Mouse (Mus musculus) lung, postnatal 14 days (tissue): ENCODE data around the gene Tnip1.
"Not testable (repeated sequence)": the region's sequence is repeated elsewhere in the genome, so short reads cannot be mapped to it uniquely, and the experiment has no call there.

Experiments used
- DNase-seq: peaks from one replicate; pipeline ENCODE4 v3.0.0; 2021

Gene Tnip1

DNA sequence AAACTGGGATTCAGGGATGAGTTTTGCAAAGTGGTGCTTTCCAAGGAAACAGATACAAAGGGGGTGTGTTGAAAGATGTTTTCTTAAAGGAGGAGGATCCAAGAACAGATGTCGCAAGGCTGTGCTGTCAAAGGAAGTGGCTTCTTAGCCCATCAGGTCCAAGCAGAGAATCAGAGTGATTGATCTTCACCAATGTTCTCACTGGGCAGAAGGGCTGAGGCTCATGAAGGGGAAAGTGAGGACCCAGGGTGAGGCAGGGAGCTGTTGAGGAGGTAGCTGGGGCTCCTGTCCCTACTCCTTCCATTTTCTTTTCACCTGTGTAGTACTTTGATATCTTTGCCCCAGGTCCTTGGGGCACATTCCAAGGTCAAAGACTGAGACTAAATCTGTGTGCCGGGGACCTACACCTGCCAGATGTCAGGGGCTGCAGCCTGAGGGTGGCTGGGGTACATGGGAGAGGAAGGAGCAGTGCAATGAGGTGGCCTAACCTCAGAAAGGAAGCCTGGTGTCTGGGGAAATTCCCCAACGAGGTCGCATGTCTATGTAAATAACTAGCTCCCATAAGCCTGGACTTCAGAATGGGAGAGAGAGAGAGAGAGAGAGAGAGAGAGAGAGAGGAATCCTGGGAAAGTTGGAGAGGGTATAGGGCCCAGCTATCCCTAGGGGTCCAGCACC, 9.5 kb upstream of the Tnip1 start:
- DNase-seq = no peak

DNA sequence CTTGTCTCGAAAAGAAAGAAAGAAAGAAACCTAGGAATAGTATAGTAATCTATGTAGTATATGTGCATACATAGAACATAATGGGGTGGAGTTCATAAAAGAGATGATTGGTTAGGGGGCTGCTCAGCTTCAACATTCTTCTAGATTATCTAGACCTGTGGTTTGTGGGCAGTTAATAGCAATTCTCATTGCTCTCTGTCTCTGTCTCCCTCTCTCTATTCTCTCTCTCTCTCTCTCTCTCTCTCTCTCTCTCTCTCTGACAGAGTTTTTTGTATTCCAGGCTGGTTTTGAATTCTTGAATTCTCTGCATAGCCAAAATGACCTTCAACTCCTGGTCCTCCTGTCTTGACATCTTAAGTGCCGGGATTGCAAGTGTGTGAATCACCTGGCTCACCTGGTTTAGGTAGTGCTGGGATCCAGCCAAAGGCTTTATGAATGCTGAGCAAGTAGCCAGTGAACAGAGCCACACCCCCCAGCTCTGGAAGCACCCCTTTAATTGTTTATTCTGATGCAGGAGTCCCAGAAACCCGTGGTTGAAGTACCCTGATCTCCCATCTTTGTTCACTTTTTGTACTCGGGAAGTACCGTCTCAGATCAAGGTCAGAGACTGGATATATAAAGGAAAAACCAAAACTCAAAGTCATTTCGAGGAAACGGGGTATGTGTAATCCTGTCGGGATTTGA, 8.8 kb upstream of the Tnip1 start:
- no peak for DNase-seq

DNA sequence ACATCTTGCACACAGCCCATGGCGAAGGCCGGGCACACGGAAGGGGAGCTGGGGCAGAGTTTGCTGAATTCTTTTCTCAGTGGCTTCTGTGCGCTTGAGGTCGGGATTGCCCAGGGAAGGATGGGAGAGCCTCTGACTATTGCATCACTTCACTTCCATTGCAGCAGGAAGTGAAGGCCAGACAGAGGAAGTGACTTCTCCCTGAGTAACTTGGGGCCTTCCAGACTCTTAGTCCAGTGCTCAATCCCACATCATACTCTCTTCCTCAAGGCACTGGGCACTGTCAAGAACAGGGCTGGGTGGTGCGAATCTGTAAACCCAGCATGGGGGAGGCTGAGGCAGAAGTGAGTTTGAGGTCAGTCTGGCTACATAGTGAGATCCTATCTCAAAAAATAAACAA, 2.5 kb upstream of the Tnip1 start:
- no peak for DNase-seq

DNA sequence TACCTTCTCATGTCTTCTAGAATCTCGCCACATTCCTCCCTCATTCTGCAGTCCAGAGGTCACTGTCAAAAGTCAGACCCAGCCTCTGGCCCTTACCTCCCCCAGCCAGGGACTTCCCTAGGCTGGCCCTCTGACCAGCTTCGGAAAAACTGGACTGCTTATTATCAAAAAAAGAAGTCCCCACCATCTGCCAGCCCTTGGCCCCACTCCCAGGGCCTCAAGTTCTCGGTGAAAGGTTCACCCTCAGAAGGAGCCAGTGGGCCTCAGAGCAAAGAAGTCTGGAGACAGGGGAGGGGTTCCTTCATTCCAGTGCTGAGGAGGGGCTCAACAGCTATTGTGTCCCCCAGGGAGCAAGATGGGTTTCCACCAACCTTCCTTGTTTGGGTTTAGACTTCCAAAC, 796 bp downstream of the Tnip1 start:
- no peak for DNase-seq

DNA sequence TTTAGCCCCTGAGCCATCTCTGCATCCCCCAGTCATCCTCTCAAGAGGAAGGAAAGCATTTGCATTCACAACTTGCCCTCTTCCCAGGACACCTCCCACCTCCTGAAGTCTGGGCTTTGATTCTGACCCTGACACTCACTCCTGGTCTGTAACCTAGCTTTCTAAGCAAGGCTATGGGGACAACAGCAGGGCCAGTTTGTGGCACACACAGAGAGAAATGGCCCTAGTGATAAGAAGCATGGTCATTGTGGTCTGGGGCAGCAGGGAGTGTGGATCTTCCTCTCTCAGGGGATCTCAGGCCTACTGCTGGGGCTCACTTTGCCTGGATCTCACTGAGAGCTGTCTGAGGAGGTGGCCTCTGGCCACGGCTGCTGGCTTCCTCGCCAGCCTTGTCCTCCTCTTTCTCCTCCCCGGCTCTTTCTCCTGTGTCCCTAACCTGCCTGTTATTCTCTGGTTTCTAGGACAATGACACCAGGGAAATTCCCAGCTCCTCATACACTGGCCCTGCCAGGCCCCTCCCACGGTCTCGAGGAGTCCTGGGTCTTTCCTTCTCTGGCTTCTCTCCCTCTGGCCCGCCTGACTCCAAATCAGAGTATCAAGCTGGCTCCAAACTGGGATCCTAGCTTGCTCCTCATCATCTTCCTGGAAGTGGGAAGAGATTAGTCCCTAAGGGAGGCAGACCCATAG, 1.4 kb downstream of the Tnip1 start:
- DNase-seq = no peak

DNA sequence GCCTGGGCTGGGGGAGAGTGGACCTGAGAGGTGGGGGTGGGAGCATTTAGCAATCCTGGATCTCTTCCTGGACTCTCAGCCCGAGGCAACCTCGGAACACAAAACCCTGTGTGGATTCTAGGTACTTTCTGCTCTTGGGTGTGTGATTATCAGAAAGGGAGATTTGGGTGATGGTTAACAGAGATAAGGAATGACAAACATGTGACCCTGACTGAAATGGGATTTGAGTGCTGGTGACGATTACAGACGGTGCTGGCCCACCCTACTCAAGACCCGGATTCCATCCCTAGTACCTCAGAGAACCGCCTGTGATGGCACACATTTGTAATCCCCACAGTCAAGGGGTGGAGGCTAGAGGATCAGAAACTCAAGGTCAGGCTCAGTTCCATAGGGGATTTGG, 2.5 kb downstream of the Tnip1 start:
- no peak for DNase-seq

DNA sequence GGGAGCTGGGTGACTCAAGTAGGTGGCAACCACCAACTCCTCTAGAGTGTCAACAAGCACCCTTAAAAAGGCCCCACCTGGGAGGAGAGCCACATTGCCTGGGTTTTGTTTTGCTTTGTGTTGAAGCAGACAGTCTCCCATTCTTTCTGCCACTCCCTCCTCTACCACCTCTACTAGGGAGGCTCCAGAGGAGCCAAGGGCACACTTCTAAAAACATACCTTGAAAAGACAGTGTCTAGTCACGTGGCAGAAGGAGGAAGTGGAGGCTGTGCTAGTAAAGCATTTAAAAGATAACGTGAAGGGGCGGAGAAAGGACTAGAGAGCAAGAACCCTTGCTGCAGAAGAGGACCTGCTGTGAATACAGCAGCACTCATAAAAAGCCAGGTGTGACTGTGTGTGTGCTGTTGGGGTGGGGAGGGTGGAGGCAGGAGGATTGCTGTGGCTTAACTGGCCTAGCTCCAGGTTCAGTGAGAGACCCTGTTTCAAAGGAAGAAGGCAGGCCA, 4.1 kb downstream of the Tnip1 start:
- DNase-seq = peak; percentile 33

DNA sequence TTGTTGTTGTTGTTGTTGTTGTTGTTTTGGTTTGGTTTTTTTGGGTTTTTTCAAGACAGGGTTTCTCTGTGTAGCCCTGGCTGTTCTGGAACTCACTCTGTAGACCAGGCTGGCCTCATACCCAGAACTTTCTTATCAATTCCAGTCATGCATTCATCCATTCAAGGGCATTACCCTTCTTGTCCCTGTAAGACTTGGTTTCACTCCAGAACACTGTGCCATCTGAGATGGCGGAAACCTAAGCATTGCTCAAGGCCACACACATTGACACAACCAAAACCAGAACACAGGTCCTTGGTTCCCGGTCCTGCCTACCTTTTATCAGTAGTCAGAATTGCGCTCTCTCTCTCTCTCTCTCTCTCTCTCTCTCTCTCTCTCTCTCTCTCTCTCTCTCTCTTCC, 5.0 kb downstream of the Tnip1 start:
- not testable (repeated sequence) for DNase-seq

DNA sequence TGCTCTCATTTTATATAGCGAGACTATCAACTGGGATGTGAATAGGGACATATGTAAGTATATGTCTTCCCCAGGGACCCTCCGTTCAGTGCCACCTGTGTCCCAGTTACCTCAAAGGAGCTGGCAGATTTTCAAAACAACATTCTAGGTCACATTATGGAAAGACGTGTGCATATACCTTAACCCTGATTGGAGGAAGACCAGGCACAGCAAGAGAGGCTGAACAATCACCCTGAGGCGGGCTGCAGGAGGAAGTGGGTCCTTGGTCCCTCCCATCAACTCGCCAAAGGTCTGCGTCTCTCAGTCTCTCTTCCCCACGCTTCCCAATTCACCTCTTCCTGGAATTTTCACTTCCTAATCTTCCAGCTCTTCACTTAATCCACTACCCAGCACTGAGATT, 5.8 kb downstream of the Tnip1 start:
- DNase-seq = no peak

DNA sequence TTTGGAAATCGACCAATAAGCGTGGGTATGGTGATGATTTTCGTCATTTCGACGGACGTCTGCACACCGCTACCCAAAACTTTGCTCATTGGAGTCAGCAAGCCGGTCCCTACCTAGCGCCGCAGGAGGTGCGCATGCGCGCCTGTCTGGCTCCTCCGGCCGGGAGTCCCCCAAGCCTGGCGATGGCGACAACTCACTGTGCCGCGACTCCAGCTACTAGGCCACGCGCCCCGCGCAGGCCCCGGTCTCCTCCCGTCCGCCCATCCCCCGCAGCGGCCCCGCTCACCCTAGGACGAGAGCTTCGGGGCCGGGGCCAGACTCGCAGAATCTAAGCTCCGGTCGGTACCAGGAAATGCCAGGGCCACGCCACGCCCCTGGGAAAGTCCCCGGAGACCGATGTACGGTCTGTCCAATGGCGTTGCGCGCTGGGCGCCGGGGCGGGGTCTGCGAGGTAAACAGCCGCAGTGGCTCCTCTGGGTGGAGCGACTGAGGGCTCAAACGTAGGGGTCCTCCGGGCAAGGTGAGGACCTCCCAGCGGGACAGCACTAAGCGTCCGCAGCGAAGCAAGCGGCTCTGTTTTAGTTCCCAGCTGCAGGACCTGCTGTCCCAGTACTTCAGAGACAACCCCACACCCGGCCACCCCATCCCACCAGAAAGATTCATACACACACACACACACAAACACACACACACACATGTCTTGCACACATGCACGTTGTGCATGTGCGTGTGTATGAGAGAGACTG, 6.8 kb downstream of the Tnip1 start:
- DNase-seq = peak; percentile 99

DNA sequence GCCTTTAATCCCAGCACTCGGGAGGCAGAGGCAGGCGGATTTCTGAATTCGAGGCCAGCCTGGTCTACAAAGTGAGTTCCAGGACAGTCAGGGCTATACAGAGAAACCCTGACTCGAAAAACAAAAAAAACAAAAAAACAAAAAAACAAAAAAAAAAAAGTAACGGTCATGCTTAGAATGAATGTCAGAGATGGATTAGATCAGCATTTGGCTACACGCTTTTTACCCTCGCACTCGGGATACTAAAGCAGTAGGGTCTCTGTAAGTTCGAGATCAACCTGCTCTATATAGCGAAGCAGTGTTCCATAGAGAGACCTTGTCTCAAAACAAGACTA, 7.3 kb downstream of the Tnip1 start:
- DNase-seq = not testable (repeated sequence)

DNA sequence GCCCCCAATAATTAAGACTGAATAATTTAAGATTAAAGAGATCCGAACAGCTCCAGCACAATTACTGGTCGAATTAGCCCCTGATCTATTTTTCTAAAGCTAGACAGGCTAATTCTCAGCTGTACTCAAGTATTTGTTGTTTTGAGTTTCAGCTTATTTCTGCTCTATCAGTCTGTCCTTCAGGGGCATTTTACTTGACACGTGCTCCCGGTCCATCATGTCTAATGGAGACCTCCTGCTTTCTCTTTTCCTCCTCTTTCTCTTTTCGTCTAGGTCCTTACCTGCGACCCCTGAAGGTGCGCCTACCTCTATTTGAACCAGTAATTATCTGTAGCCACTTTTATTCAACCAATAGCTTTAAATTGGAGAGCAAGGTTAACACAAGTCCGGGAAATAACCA, 8.0 kb downstream of the Tnip1 start:
- DNase-seq = no peak

DNA sequence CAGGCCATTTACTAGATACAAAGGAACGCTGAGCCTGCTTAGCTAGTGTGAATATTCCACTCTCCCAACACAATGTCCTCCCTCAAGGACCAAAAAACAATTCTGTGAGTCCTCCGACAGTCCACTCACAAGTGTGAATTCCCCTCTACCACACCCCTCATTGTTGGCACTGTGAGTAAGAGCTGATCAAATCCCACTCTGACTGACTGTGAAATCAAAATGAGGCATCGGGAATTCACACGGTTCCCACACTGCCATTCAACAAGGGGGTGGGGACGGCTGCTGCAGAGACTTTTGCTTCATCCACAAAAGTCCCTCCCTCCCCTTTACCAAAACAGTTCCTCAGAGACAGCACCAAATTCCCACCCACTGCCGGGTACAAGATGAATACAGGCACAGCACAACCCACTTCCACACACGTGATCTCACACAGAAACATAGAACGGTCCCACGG, 8.7 kb downstream of the Tnip1 start:
- no peak for DNase-seq

DNA sequence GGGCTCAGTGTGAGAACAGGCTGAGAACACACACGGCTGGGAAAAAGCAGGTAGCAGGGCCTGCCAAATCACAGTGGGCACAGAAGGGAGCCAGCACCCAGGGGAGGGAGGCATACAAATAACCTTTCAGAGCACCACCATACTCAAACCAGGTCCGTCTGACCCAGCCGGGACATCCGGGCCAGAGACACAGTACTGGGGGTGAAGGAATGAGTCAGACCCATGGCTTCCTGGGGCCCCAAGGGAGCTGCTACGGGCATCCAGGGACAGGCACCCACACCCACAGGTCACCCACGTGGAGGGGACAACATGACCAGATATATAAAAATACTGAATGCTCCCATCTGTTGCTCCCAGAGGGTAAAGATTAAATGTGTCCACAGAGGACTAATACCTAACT, 10.1 kb downstream of the Tnip1 start:
- DNase-seq = no peak

DNA sequence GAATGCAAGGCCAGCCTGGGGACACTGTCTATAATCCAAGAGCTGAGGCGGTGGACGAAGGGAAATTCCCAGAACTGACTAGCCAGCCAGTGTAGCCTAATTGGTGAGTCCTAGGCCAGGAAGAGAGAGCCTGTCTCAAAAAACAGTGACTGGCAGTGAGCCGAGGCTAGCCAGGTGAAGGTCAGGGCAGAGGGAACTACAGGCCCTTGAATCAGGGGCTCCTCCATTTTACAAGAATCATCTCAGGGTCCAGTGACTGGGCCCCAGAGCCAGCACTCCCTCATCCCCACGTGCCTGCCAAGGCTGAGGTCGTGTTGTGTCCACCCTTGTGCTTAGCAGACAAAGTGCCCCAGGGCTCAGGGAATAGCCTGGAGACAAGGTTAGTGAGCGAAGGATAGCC, 12.0 kb downstream of the Tnip1 start:
- DNase-seq = no peak

DNA sequence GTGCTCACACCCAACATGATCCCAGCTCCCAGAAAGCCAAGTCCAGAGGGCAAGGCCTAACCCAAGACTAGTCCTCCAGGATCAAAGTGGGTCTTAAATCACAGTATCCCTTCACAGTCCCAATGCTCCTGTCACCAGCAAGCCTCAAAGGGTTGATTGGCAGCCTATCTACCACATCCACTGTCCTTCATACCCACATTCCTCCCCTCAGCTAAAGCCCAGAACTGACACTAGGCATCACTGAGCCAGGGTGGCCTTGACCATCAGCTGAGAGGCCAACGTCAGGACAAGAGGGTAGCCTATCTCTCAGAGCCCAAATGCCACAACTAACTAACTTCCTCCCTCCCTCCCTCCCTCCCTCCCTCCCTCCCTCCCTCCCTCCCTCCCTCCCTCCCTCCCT, 13.0 kb downstream of the Tnip1 start:
- no peak for DNase-seq

DNA sequence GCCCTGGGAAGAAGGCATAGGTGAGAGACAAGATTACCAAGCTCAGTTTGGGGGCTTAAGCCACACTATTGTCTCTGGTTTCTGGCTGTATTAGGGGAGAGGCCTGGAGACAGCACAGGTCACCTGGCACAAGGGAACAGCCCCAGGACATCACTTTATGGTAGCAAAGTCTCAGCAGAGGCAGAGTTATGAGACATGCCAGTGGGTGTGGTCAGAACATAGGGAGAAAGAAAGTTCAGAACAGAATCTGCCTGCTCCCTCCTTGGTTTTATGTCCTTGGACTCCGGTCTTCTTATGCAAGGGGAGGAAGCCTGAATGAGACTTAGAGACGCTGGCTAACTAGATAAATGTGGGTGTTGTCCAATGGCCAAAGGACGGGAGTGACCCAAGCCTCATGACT, 18.0 kb downstream of the Tnip1 start:
- no peak for DNase-seq

DNA sequence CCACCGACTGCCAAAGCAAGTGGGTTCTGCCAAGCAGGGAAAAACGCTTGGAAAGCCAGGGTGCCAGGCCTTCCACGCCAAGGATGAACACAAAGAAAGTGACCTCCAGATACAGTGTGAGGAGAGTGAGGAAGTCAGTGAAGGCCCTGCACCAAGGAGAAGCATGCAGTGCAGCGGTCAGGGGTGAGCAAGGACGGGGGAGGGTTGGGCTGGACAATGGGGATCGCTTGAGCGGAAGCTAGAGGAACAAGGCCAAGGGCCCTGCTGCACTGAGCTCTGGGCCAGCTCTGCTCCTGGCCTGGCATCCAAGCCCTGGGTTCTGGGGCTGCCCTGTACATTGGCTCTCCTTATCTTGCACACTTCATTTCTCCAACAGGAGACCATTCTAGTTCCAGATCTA, 22.7 kb downstream of the Tnip1 start:
- no peak for DNase-seq

DNA sequence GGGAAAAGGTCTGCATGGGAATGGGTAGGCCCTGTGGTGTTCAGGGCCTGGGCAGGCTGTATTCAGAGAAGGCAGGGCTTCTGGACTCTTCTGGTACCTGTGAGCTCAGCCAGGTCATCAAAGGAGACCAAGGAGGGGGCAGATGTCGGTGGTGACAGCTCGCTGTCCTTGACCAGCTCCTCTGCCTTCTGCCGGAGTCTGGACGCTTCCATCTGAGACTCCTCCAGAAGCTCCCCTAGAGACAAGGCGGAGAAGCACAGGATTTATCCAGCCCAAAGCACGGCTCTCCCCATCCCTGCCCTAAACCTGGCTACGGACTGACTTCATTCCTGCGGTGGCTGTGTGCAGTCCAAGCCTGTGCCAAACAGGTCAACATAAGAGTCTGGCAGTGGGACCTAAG, 23.2 kb downstream of the Tnip1 start:
- DNase-seq = no peak

DNA sequence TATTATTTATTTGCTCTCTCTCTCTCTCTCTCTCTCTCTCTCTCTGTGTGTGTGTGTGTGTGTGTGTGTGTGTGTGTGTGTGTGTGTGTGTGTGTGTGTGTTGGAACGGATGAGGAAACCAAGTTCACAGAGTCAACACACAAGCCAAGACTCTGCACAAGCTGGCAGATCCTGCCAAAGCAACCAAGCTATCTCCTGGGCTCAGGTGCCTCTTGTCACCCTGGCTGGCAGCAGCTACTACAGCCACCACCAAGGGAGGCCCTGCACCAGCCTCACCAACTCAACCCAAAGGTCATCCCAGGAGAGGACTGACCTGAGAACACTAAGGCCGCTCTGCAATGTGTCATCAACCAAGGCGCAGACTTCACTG, 26.0 kb downstream of the Tnip1 start:
- DNase-seq = no peak

DNA sequence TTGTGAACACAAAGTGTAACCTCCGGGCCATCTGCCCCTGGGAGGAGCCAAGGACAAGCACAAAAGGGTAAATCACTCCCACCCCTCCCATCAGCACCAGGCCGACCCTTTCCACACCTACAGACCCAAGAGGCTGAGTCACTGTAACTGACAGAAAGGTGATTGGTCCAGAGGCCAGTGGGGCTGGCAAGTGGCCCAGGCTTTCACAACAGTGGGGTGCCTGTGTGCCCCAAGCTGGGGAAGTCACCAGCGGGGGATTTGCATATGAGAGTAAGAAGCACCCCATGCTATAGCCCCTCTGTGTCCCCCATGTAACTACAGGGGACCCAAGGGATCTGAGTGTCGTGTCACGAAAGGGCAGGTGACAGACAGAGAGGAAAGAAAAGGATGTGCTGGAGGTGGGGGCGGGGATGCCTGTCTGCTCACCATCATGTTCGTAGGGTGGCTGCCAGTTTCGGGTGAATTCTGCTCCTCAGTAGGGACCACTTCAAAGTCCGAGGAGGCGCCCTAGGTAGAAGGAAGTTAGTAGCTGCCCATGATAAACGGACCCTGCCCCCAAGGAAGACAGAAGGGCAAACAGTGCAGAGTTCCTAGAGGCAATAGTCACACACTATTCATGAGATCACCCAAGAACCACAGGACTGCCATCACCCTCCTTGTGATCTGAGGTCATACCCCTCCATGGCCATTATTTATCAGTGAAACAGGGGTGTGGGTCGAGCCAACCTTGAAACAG, 26.5 kb downstream of the Tnip1 start:
- DNase-seq = peak; percentile 59

DNA sequence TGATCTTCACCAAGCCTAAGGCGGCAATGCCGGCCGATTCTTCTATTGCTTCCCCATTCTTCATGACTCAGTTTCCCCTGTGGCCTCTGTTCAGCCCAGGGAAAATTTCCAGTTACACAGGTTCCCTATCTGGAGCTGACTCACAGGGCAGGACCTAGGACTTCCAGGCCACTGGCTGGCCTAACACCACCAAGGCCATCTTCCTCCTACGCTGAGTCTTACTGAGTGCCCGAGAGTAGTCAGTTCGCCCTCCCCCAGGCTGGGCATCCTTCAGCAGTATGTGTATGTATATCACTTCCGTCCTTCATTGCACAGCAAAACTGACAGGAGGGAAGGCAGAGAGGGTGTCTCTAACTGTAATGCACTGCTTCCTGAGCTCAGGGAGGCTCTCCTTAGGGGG, 28.5 kb downstream of the Tnip1 start:
- DNase-seq = no peak

DNA sequence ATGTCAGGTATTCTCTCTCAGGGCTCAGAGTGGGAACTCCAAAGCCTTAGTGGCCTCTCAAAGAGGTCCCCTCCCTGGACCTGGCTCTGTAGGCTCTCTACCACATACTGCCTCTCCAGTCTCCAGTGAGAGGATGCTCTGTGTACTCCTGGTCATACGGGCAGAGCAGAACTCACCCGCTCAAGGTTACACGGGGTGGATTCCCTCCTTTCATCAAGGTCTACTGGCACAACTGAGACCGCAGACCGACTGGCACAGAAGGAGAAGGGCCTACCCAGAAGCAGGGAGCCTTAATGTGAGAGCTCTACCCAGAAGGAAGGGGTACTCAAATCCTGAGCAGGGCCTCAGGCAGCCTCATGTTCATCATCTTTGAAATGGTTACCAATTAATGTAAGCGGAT, 30.2 kb downstream of the Tnip1 start:
- DNase-seq = no peak
